Mouse (Mus musculus): ENCODE measurements around the gene Hpse2.

DNA sequence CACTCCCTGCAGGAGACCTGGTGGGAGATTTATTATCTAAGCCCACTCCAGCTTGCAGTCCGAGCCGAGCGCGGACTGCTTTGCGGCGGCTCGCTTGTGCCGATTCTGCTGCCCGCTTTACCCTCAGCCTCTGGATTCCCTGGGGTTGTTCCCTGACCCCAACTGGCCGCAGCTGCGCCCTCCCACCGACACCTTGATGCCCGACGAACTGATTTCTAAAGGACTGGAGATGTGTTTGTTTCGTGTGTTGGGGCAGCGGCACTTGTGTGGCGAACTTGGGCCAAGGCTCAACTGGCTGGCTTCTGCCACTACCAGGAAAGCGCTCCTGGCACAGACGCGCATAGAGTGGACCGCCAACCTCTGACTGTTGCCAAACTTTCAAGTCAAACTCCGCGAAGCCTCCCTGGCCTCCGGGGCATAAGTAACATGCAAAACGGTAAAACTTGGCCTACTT, 3.1 kb downstream of the Hpse2 start:
- no peak for TF ChIP-seq POLR2A (IDR thresholded peaks at IDR 0.05; ENCODE audit: insufficient read depth, low read depth, low read length)
- TF ChIP-seq CTCF (IDR thresholded peaks at IDR 0.05; ENCODE audit: insufficient read depth, low read depth, low read length), result no peak

Measured in olfactory bulb, adult 2 months (tissue).